Comparison of ENCODE assay signal across 17 mouse cellular contexts in genomic region chr12:105438259-105438658, GRCm38 (mm10). TPM values are rescaled to one million over a fixed set of nuclear protein-coding genes. Genes with fewer than 3 reads are reported as not detected.
DNase-seq lines count a peak whose midpoint lies in the region; ATAC-seq and TF ChIP-seq lines count a peak whose summit lies in the region.
"Had no signal": no experiment of that assay in that cellular context is flagged by ENCODE, and none has a peak within 500 bp of the region (broad histone marks: within the 10 kb centered on the region; RNA-seq: fewer than 3 reads in every experiment).

No protein-coding gene starts in this region.

- WGBS in forebrain, embryonic 16.5 days: 43% methylated on average over 5 of the region's 5 CpGs
- WGBS in forebrain, embryonic 14.5 days: 59% methylated on average over 5 of the region's 5 CpGs
- WGBS in lung, adult 2 months: 26% methylated on average over 5 of the region's 5 CpGs

- peak overlapping the region; percentile 54 for H3K27ac ChIP-seq in forebrain, embryonic 16.5 days (ENCODE audit: low read length)
- H3K27ac ChIP-seq in forebrain, embryonic 14.5 days (ENCODE audit: low read depth, low read length): no peak overlapping the region
- H3K27ac ChIP-seq: hindbrain, embryonic 15.5 days; midbrain, embryonic 12.5 days; stomach, postnatal 0 days had no signal

- no peaks in the 10 kb centered on the region for H3K9me3 ChIP-seq in forebrain, embryonic 16.5 days (ENCODE audit: control insufficient read depth, low read length)
- no peaks in the 10 kb centered on the region for H3K9me3 ChIP-seq in forebrain, embryonic 14.5 days (replicated peaks; ENCODE audit: control insufficient read depth, low read length)
- H3K9me3 ChIP-seq: hindbrain, embryonic 15.5 days; midbrain, embryonic 12.5 days had no signal

- H3K4me1 ChIP-seq in forebrain, embryonic 16.5 days (replicated peaks; ENCODE audit: control insufficient read depth, insufficient read depth, low read length): no peaks in the 10 kb centered on the region
- no peaks in the 10 kb centered on the region for H3K4me1 ChIP-seq in forebrain, embryonic 14.5 days (ENCODE audit: control insufficient read depth, insufficient read depth, low read length)
- H3K4me1 ChIP-seq in lung, adult 2 months (ENCODE audit: control insufficient read depth, insufficient read depth, low read length): no peaks in the 10 kb centered on the region
- H3K4me1 ChIP-seq: hindbrain, embryonic 15.5 days; midbrain, embryonic 12.5 days had no signal

- H3K4me3 ChIP-seq in forebrain, embryonic 16.5 days (replicated peaks; ENCODE audit: low read length): no peak overlapping the region
- no peak overlapping the region for H3K4me3 ChIP-seq in forebrain, embryonic 14.5 days (ENCODE audit: low read depth, low read length)
- no peak overlapping the region for H3K4me3 ChIP-seq in lung, adult 2 months (replicated peaks; ENCODE audit: extremely low read depth, low read depth, low read length)
- H3K4me3 ChIP-seq: hindbrain, embryonic 15.5 days; midbrain, embryonic 12.5 days had no signal

- no peak for TF ChIP-seq CTCF in lung, adult 2 months (IDR thresholded peaks at IDR 0.05; ENCODE audit: insufficient read depth, low read length)

- H3K9ac ChIP-seq in forebrain, embryonic 16.5 days (replicated peaks; ENCODE audit: low read depth, low read length): no peak overlapping the region
- no peak overlapping the region for H3K9ac ChIP-seq in forebrain, embryonic 14.5 days (ENCODE audit: low read length)
- H3K9ac ChIP-seq: hindbrain, embryonic 15.5 days; midbrain, embryonic 12.5 days had no signal

- H3K27me3 ChIP-seq in forebrain, embryonic 16.5 days (replicated peaks; ENCODE audit: control insufficient read depth, insufficient read depth, low read length): no peaks in the 10 kb centered on the region
- H3K27me3 ChIP-seq in forebrain, embryonic 14.5 days (replicated peaks; ENCODE audit: control insufficient read depth, insufficient read depth, low read length): no peaks in the 10 kb centered on the region
- H3K27me3 ChIP-seq: hindbrain, embryonic 15.5 days; midbrain, embryonic 12.5 days had no signal

- TF ChIP-seq POLR2A in lung, adult 2 months (IDR thresholded peaks at IDR 0.05; ENCODE audit: borderline replicate concordance, extremely low read depth, low read depth, low read length): no peak

- H3K36me3 ChIP-seq in forebrain, embryonic 16.5 days (ENCODE audit: control insufficient read depth, insufficient read depth): no peaks in the 10 kb centered on the region
- no peaks in the 10 kb centered on the region for H3K36me3 ChIP-seq in forebrain, embryonic 14.5 days (ENCODE audit: control insufficient read depth, insufficient read depth, low read length)
- H3K36me3 ChIP-seq: hindbrain, embryonic 15.5 days; midbrain, embryonic 12.5 days had no signal

- ATAC-seq in forebrain, embryonic 16.5 days: no peak
- ATAC-seq in forebrain, embryonic 14.5 days: no peak

- no peak overlapping the region for H3K4me2 ChIP-seq in forebrain, embryonic 16.5 days (ENCODE audit: low read length)
- H3K4me2 ChIP-seq in forebrain, embryonic 14.5 days (ENCODE audit: low read length): no peak overlapping the region
- H3K4me2 ChIP-seq: hindbrain, embryonic 15.5 days; midbrain, embryonic 12.5 days had no signal

- no peak for DNase-seq in forebrain, embryonic 14.5 days (ENCODE audit: low spot score)
- peak; percentile 41 for DNase-seq in layer of hippocampus, adult 11-12 months (ENCODE audit: low spot score)
- DNase-seq in layer of hippocampus, postnatal 36 days: no peak
- DNase-seq in lung, postnatal 10 days: peak; percentile 47
- no peak for DNase-seq in lung, adult 2 months
- DNase-seq in right cerebral cortex, postnatal 25 days: peak; percentile 19
- no peak for DNase-seq in thymus, postnatal 10 days (ENCODE audit: low spot score in 2 of 2)
- DNase-seq: B cell, adult 2 months; cerebellum, adult 2 months; gastrocnemius, postnatal 10 days; heart, postnatal 10 days; lung, adult 18-20 months; thymus, postnatal 4 days had no signal

RNA-seq across cellular contexts. Expression of gene D430019H16Rik, which starts 15.4 kb away (rescaled TPM):
- 14.0 and 17.8 TPM in 2 replicates for polyA plus RNA-seq in forebrain, embryonic 16.5 days (2015; fragmentation: Nextera tagmentation; extraction: Ambion mirVana)
- 19.4 and 21.7 TPM in 2 replicates for polyA plus RNA-seq in forebrain, embryonic 14.5 days (2014; fragmentation: Nextera tagmentation; extraction: Ambion mirVana)
- total RNA-seq in layer of hippocampus, postnatal 36 days (2021): 100 to 1,000 TPM; 118 to 119 TPM
- polyA plus RNA-seq in lung, adult 2 months (2012; rRNA removed): 6.3 and 8.2 TPM in 2 replicates

Comparison
In these comparisons a context has a peak if more than half of its experiments do, and no peak if none do; other contexts are left out.
1. DNase-seq: peak in layer of hippocampus, adult 11-12 months (single experiment), lung, postnatal 10 days (single experiment) and right cerebral cortex, postnatal 25 days (single experiment); none in forebrain, embryonic 14.5 days (single experiment), layer of hippocampus, postnatal 36 days (0 of 2), lung, adult 2 months (single experiment) and thymus, postnatal 10 days (0 of 2).